Mouse (Mus musculus): ENCODE results near the gene Tgm7.

Gene Tgm7

DNA sequence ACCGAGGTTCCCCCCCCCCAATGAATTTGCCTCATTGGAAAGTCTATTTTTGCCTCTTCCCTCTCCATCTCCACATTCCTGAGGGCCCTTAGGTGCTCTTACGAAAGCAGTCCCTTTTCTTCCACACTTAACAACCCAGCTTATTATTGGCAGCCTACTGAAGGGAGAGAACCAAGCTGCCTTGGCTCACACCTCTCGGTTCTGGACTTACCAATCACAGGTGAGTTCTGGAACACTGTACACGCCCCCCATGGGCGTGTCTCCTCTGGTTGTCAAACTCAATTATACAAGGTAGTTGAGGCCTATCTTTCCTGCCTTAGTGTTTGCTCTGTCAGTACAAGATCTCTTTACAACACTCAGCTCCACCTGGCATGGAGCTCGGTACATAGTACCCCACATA is 37.7 kb downstream of the Tgm7 start:
- peak; percentile 80 for DNase-seq (ENCODE audit: low spot score)

DNA sequence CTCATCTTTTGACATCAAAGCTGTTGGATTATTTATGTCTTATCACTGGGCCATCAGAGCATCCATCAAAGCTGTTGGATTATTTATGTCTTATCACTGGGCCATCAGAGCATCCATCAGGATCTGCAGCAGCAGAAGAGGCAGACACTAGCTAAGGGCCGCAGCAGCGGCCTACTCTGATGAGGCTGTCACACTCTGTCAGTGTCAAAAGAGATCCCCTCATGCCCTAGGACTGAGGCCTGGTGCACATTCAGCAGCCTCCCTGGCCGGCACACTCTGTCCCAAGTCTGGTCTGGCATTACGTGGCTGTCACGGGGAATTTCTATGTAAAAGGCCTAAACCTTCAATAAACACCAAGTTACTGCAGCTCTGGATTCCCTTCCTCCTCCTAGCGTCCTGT is 40.1 kb downstream of the Tgm7 start:
- no peak for DNase-seq (ENCODE audit: low spot score)

DNA sequence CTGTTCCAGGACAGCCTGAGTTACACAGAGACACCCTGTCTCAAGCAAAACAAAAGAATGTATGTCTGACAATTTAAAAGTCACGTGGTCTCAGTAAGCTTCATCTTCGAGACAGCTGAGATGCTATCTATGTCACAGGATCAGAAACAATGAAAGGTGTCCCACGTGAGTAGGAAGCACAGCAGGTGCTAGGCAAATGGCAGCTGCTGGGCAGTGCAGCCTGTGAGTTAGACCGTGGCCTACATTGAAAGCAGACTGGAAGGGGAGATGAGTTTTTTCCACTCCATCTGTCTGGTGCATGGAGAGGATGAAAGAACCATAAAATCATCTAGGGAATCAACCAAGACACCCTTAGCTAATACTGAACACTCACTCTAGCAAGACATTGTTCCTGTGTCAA is 42.5 kb downstream of the Tgm7 start:
- DNase-seq (ENCODE audit: low spot score) = no peak

DNA sequence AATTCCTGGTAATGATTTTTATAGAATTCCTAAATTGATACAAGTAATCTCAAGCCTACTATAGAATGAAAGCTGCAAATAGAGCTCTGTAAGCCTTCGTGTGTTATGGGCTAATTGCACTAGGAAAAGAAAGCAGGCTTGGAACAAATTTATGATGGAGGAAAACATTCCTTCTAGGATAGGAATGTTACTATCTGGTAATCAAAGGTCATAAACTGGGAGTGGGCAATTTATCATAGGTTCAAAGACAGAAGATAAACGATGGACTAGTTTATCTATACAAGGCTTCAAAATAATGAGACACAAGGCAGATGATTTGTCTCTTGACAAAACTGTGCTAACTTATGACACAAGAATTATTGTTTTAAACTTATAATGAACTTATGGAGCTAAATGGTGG is 48.3 kb downstream of the Tgm7 start:
- DNase-seq (ENCODE audit: low spot score) = no peak

DNA sequence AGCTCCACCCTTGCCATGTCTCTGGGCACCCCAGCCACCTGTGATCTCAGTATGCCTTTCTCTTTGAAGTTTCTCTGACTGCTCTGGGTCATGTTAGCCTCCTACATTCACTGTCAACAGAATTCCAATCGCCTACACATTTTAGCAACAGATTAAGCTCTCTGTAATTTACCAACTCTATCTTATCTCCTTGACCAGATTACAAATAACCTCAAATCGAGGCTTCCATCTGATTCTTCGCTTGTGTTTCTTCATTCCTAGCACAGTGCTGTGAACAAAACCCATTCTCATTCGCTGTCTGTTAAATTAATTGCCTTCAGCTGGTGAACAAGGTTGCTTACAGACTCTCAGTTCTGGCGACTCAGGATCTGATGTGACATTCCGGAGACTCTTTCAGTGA is 51.6 kb downstream of the Tgm7 start:
- no peak for DNase-seq (ENCODE audit: low spot score)

DNA sequence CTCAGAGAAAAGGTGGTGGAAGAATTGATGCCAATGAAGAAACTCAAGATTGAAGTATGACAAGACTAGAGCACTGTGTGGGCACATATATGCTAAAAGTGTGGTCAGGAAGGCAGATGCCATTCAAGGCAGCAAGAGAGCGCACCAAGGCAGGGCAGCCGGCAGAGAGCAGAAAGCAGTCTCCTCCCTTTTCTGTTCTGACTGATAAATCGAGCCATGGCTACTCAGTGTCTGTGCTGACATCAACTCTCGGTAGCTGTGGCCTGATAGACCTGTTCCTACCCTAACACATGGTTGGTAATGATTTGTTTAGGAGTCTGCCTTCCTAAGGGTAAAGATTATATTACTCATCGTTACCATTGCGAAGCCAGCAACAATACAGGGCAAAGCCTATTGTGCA is 53.7 kb downstream of the Tgm7 start:
- DNase-seq (ENCODE audit: low spot score) = no peak

DNA sequence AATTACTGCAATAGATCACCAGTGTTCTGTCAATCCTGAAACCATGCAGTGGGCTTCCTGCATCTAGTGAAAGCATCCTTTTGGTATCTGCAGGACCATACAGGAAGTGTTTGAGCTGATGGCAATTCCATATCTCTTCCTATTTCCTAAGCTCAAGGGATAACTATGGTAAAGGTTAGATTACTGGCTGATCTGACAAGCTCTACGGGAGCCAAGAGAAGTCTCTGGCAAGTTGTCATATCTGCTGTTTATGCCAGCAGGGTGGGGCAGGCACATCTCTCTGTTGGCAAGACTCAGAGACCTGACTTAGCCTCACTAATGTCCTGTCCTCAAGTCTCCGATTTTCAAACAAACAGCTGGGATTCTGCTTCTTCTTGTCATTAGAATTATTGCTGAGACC is 55.5 kb downstream of the Tgm7 start:
- DNase-seq (ENCODE audit: low spot score) = no peak

DNA sequence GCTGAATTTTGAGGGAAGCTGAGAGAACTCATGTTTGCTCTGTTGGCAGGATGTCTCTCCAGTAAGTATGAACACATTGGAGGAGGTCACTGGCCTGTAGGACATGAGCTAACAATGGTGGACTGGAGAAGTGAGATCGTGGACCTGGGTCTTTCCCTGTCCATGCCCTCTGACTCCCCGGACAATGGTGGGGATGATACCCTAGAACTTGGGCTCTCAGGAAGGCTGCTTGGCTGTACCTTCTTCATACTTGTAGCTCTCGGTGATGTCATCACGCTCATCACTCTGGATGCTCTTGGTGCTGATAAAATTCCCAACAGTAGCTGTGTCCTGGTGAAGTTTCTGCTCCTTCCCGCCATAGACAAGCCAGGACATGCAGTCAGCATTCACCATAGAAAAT is 57.4 kb downstream of the Tgm7 start:
- DNase-seq (ENCODE audit: low spot score) = no peak

DNA sequence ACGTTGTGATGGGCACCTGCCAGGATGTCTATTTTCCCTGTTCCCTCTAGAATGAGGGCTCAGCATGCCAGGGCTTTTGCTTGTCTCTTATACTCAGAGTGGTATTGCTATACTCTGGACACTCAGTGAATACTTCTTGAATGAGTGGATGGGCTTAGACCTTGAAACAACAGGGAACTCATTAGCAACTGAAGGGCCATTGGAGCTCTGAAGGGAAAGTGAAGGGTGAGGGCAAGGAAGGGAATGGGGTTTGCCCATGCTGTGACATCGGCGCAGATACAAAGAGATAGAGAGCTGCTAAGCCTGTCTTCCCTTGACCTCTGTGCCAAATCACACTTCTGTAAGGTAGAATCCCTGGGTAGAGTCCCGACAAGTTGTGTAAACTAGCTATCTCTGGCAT is 63.9 kb downstream of the Tgm7 start:
- DNase-seq (ENCODE audit: low spot score) = no peak
